Mouse (Mus musculus): ENCODE measurements around the gene Espl1. TPM values are rescaled to one million over a fixed set of nuclear protein-coding genes. Genes with fewer than 3 reads are reported as not detected.

The Espl1 gene
- polyA plus RNA-seq, 1 experiment from 2014 or later: 38.6 TPM

DNA sequence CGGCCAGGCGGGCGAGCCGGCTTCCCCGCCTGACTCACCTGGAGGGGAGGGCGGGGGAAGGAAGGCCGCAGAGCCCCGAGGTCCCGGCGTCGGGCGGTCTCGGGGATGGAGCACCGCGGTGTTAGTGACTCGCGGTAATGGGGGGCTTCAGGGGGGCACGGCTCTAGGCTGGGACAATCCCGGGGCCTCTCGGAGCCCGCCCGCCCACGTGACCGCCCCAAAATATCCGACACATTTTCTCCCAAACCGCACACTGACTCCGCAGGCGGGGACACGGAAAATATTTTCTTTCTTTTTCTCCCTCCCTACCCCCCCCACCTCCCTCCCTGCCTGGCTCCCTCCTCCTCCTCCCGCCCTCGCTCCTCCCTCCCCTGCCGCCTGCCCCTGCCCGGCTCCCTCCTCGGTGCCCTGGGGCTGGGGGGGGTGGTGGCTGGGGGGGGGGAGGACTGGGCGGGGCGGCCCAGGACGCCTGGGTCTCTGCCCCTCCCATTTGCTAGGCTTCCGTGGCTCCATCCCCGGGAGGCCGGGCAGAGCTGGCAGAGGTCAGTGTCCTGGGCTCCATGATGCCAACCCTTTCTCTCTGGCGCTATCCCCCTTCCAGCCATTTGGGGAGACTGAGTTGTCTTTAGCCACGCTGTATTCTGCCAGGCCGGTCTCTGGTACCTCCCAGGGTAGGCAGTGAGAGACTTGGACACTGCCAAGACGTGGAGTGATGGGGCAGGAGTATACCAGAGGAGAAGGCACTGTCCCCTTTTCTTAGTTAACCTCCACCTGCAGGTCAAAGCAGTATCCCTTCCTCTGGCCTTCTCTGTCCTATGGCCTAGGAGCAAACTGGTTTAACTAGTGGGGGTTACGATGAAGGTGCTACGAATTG, 38.6 kb upstream of the Espl1 start, which contains the start of gene Rarg:
Gene Rarg, minus strand, starts transcription at position 316 of the 874 bp plus-strand sequence.
- H3K36me3 ChIP-seq: no peaks in the 10 kb centered on the region
- H3K4me1 ChIP-seq: peaks cover 25% of the 10 kb centered on the region
- peak within 1 kb of the TSS; percentile 58 for H3K4me3 ChIP-seq
- peaks cover 93% of the 10 kb centered on the region for H3K27me3 ChIP-seq (replicated peaks)
- ATAC-seq: peak; percentile 39; the same call in 1 of the 2 replicates
- no peaks in the 10 kb centered on the region for H3K9me3 ChIP-seq (replicated peaks)
- H3K27ac ChIP-seq: no peak within 1 kb of the TSS
- peak within 1 kb of the TSS; percentile 86 for H3K4me2 ChIP-seq
- peak within 1 kb of the TSS; percentile 55; the same call in 1 of the 2 replicates for H3K9ac ChIP-seq
- WGBS (ENCODE audit: insufficient replicate concordance): 3% methylated on average over 40 of the region's 46 CpGs

- Histone ChIP-seq H3K27ac (no peak overlapping the region), H3K27me3 (replicated peaks) (peaks cover 93% of the 10 kb centered on the region), H3K9me3 (replicated peaks) (no peaks in the 10 kb centered on the region), H3K9ac (no peak overlapping the region), H3K4me3 (no peak overlapping the region), H3K4me2 (peak overlapping the region; percentile 86), H3K4me1 (peaks cover 25% of the 10 kb centered on the region), H3K36me3 (no peaks in the 10 kb centered on the region)
- WGBS (ENCODE audit: insufficient replicate concordance): 12% methylated on average over 12 of the region's 12 CpGs
- no peak for ATAC-seq
Observed at GRCm38 (mm10) chr15:102258076-102258470, 38.0 kb upstream of the Espl1 start.

- no peak overlapping the region for H3K4me3 ChIP-seq
- no peak overlapping the region for H3K4me2 ChIP-seq
- H3K27ac ChIP-seq: no peak overlapping the region
- H3K9me3 ChIP-seq (replicated peaks): no peaks in the 10 kb centered on the region
- no peak for ATAC-seq
- peaks cover 25% of the 10 kb centered on the region for H3K4me1 ChIP-seq
- H3K9ac ChIP-seq: no peak overlapping the region
- WGBS (ENCODE audit: insufficient replicate concordance): 24% methylated on average over 11 of the region's 11 CpGs
- peaks cover 94% of the 10 kb centered on the region for H3K27me3 ChIP-seq (replicated peaks)
- H3K36me3 ChIP-seq: no peaks in the 10 kb centered on the region
Observed at GRCm38 (mm10) chr15:102258581-102259253, 37.3 kb upstream of the Espl1 start.

DNA sequence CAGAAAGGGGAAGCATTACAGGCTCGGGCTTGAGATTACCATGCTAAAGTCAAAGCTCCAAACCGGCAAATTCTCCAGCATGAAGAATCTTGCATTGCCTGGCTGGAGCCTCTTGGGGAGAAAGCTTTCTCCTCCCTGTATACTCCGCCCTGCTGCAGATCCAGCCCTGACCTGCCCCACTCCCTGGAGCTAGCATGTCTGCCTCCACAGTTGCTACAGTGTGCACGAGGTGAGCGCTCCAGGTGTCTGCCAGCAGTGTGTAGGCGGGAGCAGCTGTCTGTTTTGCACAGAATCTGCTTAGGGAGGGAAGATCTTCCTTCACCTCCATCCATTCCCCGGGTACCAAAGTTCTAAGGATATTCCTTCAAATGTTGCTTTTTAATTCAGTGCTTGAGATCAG, 33.5 kb upstream of the Espl1 start:
- no peak for ATAC-seq
- Histone ChIP-seq H3K9ac (no peak overlapping the region), H3K4me1 (peaks cover 13% of the 10 kb centered on the region), H3K27ac (no peak overlapping the region), H3K4me3 (no peak overlapping the region), H3K36me3 (no peaks in the 10 kb centered on the region), H3K9me3 (replicated peaks) (no peaks in the 10 kb centered on the region), H3K27me3 (replicated peaks) (peaks cover 59% of the 10 kb centered on the region), H3K4me2 (no peak overlapping the region)
- 44% methylated on average over 7 of the region's 7 CpGs for WGBS (ENCODE audit: insufficient replicate concordance)

DNA sequence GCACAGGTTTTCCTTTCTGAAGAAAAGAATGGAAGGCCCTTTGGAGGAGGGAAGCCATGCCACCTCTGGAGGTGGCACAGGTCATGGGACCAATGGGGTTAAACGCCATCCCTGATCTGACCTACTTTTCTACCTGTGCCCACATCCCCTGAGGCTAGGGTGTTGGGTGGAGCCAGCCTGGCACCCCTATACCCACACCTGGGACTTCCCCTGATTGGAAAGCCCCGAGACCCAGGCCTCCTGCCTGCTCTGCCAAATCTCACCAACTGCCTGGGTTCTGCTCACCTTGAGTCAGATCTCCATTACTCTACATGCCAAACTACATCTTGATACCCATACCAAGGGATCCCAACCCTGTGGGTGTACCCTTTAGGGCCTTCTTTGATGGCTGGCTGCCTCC, 33.0 kb upstream of the Espl1 start:
- H3K27me3 ChIP-seq (replicated peaks): peaks cover 56% of the 10 kb centered on the region

GRCm38 (mm10) chr15:102265548-102265947, 30.5 kb upstream of the Espl1 start:
- Histone ChIP-seq H3K27ac (no peak overlapping the region), H3K27me3 (replicated peaks) (peaks cover 47% of the 10 kb centered on the region)
- 80% methylated on average over 5 of the region's 5 CpGs for WGBS (ENCODE audit: insufficient replicate concordance)

More for the DNA sequence above, 33.0 kb upstream of the Espl1 start:
- no peak overlapping the region for H3K4me3 ChIP-seq
- 51% methylated on average over 2 of the region's 2 CpGs for WGBS (ENCODE audit: insufficient replicate concordance)
- no peak overlapping the region for H3K27ac ChIP-seq
- no peak overlapping the region for H3K9ac ChIP-seq
- no peak overlapping the region for H3K4me2 ChIP-seq
- no peak for ATAC-seq
- no peaks in the 10 kb centered on the region for H3K36me3 ChIP-seq
- no peaks in the 10 kb centered on the region for H3K9me3 ChIP-seq (replicated peaks)
- peaks cover 9% of the 10 kb centered on the region for H3K4me1 ChIP-seq

DNA sequence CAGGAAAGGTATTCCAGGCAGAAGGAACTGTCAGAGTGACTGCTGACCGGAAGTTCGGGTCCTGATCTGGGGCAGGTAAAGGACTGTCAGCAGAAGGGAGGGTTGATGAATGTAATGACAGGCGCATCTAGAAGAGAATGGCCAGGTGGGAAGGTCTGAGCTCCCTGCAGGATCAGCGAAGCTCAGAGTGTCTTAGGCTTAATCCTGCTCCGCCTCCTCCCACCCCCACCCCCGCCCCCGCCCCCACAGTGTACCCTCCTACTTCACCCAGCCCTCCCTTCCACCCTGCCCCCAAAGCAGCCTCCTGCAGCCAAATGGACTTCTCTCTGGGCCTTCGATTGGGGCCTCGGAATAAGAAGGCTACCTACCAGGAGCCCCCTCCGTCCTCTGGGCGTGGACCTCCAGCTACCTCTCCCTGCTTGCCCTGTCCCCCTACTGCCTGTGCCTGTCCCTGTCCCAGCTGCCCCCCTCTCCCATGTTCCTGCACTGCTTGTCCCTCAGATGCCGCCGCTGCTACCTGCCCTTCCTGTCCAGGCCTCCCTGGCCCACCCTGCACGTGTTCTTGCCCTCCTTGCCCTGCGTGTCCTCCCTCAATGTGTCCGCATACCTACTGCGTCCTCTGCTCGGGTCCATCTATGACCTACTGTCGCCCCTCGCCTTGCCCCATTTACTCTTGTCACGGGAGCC, 25.6 kb upstream of the Espl1 start, which contains the start of gene Gm9918:
Gene Gm9918, plus strand, starts transcription at position 290 of the 687 bp plus-strand sequence.
- WGBS (ENCODE audit: insufficient replicate concordance): 21% methylated on average over 20 of the region's 21 CpGs
- no peaks in the 10 kb centered on the region for H3K9me3 ChIP-seq (replicated peaks)
- no peaks in the 10 kb centered on the region for H3K36me3 ChIP-seq
- H3K4me1 ChIP-seq: peaks cover 10% of the 10 kb centered on the region; the same call in 1 of the 2 replicates
- 0 out of 2 replicates have a peak, but pooled peaks have one; percentile 30 for ATAC-seq
- H3K4me3 ChIP-seq: peak within 1 kb of the TSS; percentile 20; the same call in 1 of the 2 replicates
- no peak within 1 kb of the TSS for H3K27ac ChIP-seq
- H3K9ac ChIP-seq: no peak within 1 kb of the TSS
- H3K4me2 ChIP-seq: peak within 1 kb of the TSS; percentile 44
- H3K27me3 ChIP-seq (replicated peaks): peaks cover 41% of the 10 kb centered on the region

More at GRCm38 (mm10) chr15:102265548-102265947, 30.5 kb upstream of the Espl1 start:
- Histone ChIP-seq H3K36me3 (no peaks in the 10 kb centered on the region), H3K4me2 (no peak overlapping the region), H3K4me3 (no peak overlapping the region), H3K9ac (no peak overlapping the region), H3K9me3 (replicated peaks) (no peaks in the 10 kb centered on the region), H3K4me1 (peaks cover 4% of the 10 kb centered on the region; the same call in 1 of the 2 replicates)
- ATAC-seq: no peak

- H3K9me3 ChIP-seq (replicated peaks): no peaks in the 10 kb centered on the region
- H3K27ac ChIP-seq: no peak overlapping the region
- peaks cover 10% of the 10 kb centered on the region; the same call in 1 of the 2 replicates for H3K4me1 ChIP-seq
- WGBS (ENCODE audit: insufficient replicate concordance): 17% methylated on average over 3 of the region's 3 CpGs
- no peak overlapping the region for H3K9ac ChIP-seq
- H3K36me3 ChIP-seq: no peaks in the 10 kb centered on the region
- H3K4me2 ChIP-seq: no peak overlapping the region
- peaks cover 41% of the 10 kb centered on the region for H3K27me3 ChIP-seq (replicated peaks)
- no peak for ATAC-seq
- H3K4me3 ChIP-seq: no peak overlapping the region
Observed at GRCm38 (mm10) chr15:102271441-102271840, 24.6 kb upstream of the Espl1 start.

- Histone ChIP-seq H3K27me3 (replicated peaks) (peaks cover 37% of the 10 kb centered on the region), H3K9ac (no peak overlapping the region), H3K4me3 (no peak overlapping the region), H3K4me2 (no peak overlapping the region), H3K27ac (no peak overlapping the region), H3K4me1 (peaks cover 18% of the 10 kb centered on the region), H3K9me3 (replicated peaks) (no peaks in the 10 kb centered on the region), H3K36me3 (no peaks in the 10 kb centered on the region)
- 62% methylated on average over 6 of the region's 6 CpGs for WGBS (ENCODE audit: insufficient replicate concordance)
- ATAC-seq: no peak
Observed at GRCm38 (mm10) chr15:102273982-102274716, 21.9 kb upstream of the Espl1 start.

DNA sequence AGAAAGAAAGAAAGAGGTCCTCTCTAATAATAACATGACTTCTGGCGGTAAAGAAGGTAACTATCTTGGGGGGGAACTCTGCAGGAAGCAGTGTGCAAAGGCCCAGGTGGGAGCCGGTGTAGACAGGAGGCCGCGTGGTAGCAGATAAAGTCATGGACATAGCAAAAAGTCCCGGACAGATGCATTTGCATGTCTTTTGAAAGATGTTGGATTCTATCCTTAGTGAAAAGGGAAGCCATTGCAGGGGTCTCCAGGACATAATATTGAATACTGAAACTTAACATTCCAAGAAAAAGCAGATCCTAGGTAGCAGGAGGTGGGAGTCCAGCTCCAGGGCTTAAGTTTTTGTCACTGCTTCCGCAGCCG, 17.4 kb upstream of the Espl1 start:
- no peaks in the 10 kb centered on the region for H3K27me3 ChIP-seq (replicated peaks)
- H3K36me3 ChIP-seq: peaks cover 19% of the 10 kb centered on the region
- H3K4me1 ChIP-seq: peaks cover 48% of the 10 kb centered on the region
- no peaks in the 10 kb centered on the region for H3K9me3 ChIP-seq (replicated peaks)
- WGBS (ENCODE audit: insufficient replicate concordance): 16% methylated on average over 7 of the region's 7 CpGs
- H3K27ac ChIP-seq: peak overlapping the region; percentile 87
- H3K4me3 ChIP-seq: peak overlapping the region; percentile 85
- no peak for ATAC-seq
- peak overlapping the region; percentile 82 for H3K9ac ChIP-seq
- H3K4me2 ChIP-seq: peak overlapping the region; percentile 83
